Mouse (Mus musculus): ENCODE results near the gene Aicda.
"Not testable (repeated sequence)": the region's sequence is repeated elsewhere in the genome, so short reads cannot be mapped to it uniquely, and the experiment has no call there.

The Aicda gene

GRCm38 (mm10) chr6:122553606-122554005, at the start of gene Aicda:
Gene Aicda, plus strand, starts transcription at chr6:122553801.
- in situ Hi-C loops (cut with MboI; ENCODE audit: low sequenced_read_pairs) = no loop called here

DNA sequence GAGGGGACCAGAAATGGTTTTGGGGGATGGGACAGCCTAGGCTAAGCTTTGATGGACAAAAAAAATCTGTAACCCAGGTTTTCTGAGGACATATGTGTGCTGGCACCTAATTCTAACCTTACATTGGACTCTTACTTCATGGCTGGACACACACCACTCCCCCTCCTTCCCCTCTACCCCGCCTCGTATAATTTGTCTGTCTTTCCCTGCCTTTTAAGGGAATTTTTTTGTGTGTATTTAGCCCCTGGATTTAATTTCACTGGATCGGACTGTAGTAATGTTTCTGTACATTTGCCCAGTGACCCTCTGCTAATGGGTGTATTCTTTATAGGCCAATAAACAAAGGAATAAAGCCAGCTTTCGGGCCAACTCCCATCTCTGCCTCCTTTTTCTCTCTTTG, 48.6 kb upstream of the Aicda start:
- in situ Hi-C loops (cut with MboI; ENCODE audit: low sequenced_read_pairs) = no loop called here

DNA sequence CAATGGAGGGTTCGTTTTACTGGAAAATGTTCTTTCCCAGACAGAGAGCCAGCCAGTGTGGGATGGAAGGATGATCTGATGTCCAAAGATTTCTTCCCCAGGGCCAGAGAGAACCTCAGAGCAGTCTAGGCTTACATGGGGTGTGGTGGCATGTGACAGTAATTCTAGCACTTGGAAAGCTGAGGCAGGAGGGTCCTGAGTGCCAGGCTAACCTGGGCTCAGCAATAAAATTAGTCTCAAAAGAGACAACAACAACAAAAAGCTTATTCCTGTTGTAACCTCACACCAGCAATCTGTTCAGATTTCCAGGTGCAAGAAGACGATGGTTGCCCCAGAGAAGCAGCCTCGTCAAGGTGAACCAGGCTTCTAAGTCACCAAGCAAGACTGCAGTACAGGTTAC, 48.1 kb upstream of the Aicda start, which contains the start of gene Mfap5:
Mfap5 (plus strand) TSS at position 301 of the 400 bp plus-strand sequence.
- in situ Hi-C loops (cut with MboI; ENCODE audit: low sequenced_read_pairs) = no loop called here

DNA sequence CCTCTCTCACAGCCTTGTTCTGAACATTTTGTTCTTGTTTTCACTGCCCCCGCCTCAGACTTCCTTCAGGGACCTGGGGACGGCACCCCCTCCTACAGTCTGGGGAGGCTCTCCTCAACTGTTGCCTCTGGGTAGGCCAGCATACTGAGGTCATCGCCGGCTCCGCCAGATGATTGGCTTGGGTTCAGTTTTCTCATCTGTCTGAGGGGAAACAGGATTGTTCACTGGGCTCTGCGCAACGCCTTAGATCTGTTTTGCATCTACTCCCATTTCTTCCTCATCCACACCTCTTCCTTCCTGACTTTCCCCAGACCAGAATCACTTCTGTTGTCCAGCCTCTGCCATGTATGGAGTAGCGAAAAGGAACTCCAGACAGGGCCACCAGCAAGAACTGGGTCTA, 45.1 kb upstream of the Aicda start:
- in situ Hi-C loops (cut with MboI; ENCODE audit: low sequenced_read_pairs) = no loop called here

GRCm38 (mm10) chr6:122512914-122513878, 40.4 kb upstream of the Aicda start:
- in situ Hi-C loops (cut with MboI; ENCODE audit: low sequenced_read_pairs) = no loop called here

DNA sequence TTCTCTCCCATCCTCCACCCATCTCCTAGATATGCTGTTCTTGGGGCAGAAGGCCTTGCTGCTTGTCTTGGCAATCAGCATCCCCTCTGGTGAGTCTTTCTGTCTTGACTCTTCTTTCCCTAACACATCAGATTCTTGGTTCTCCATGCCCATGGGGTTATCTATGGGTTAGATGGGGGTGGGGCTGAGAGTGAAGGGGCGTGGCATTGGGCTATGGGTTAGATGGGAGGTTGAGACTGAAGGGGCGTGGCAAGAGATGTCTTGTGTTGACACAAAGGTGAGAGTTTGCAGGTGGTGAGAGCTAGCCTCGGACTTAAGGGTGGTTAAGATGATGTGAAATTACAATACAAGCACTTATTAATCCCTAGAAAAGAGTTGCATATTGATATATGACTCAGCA, 39.3 kb upstream of the Aicda start:
- in situ Hi-C loops (cut with MboI; ENCODE audit: low sequenced_read_pairs) = no loop called here

- in situ Hi-C loops (cut with MboI; ENCODE audit: low sequenced_read_pairs) = not testable (repeated sequence)
Measured at GRCm38 (mm10) chr6:122515762-122516161, 37.8 kb upstream of the Aicda start.

- in situ Hi-C loops (cut with MboI; ENCODE audit: low sequenced_read_pairs) = no loop called here
Measured at GRCm38 (mm10) chr6:122517668-122518067, 35.9 kb upstream of the Aicda start.

GRCm38 (mm10) chr6:122519384-122519783, 34.2 kb upstream of the Aicda start:
- in situ Hi-C loops (cut with MboI; ENCODE audit: low sequenced_read_pairs) = no loop called here

GRCm38 (mm10) chr6:122522595-122522994, 31.0 kb upstream of the Aicda start:
- in situ Hi-C loops (cut with MboI; ENCODE audit: low sequenced_read_pairs) = no loop called here

- in situ Hi-C loops (cut with MboI; ENCODE audit: low sequenced_read_pairs) = no loop called here
Measured at GRCm38 (mm10) chr6:122523289-122523688, 30.3 kb upstream of the Aicda start.

- in situ Hi-C loops (cut with MboI; ENCODE audit: low sequenced_read_pairs) = no loop called here
Measured at GRCm38 (mm10) chr6:122527596-122527995, 26.0 kb upstream of the Aicda start.

GRCm38 (mm10) chr6:122528136-122528535, 25.5 kb upstream of the Aicda start:
- in situ Hi-C loops (cut with MboI; ENCODE audit: low sequenced_read_pairs) = no loop called here

DNA sequence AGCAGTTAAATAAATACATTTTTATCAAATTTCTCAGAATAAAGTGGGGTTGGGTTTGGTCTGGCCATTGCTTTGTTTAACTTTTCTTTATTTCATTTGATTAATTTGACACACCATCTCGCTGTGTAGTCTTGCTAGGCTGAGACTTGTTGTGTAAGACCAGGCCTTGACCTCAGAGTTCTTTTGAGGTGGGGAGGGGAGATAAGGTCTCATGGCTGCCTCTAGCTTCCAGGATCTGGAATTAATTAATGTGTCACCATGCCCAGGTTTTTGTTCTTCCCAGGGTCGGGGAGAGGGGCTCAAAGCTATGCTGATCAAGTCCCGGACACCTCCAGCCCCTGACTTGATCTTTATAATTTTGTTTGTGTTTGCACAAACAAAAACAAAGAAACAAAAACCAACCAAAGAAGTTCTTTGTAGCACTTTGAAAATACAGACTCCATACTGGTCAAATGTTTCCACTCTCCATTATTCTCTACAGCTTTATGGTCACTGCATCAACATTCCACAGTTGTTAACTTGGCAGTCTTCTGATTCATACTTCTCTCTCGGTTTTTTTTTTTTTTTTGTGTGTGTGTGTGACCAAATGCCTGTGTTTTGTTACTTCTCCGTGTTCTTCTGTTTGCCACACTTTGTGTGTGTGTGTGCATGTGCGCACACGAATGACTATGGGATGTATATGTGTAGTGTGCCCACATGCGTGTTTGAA, 22.0 kb upstream of the Aicda start:
- in situ Hi-C loops (cut with MboI; ENCODE audit: low sequenced_read_pairs) = no loop called here

DNA sequence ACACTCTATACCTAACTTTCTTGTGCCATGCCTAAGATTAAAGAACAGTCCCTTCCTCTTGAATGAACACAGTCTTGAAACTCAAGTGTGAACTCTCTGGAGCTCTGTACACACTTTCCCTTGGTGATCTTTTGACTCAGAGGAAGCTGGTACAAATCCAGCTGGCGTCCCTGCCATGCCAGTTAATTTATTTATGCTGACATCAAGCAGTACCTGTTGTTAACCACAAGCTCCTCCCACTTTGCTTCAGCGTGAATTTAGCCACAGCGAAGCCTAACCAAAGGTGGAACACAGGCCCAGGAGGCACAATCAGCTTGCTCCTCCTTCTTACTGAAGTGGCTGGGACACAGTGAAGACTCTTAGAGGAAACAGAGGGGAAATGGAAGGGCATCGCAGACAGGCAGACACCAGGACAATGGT, 20.7 kb upstream of the Aicda start:
- in situ Hi-C loops (cut with MboI; ENCODE audit: low sequenced_read_pairs) = no loop called here

GRCm38 (mm10) chr6:122534032-122534431, 19.6 kb upstream of the Aicda start:
- in situ Hi-C loops (cut with MboI; ENCODE audit: low sequenced_read_pairs) = no loop called here

GRCm38 (mm10) chr6:122539564-122539963, 14.0 kb upstream of the Aicda start:
- in situ Hi-C loops (cut with MboI; ENCODE audit: low sequenced_read_pairs) = no loop called here

GRCm38 (mm10) chr6:122542459-122542858, 11.1 kb upstream of the Aicda start:
- in situ Hi-C loops (cut with MboI; ENCODE audit: low sequenced_read_pairs) = not testable (repeated sequence)

DNA sequence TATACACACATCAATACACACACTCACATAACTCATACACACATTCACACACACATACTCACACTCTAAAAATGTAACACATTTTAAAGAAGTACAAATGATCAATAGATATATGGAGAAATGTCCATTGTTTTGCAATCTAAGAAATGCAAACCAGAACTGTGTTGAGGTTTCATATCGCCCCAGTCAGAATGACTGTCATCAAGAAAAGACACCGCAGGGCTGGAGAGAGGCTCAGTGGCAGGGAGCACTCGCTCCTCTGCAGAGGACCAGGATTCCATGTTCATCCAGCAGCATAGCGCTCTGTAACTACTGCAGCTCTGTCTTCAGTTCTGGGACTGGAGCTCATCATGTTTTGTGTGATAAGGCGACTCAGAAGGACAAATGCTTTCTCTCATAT, 10.0 kb upstream of the Aicda start:
- in situ Hi-C loops (cut with MboI; ENCODE audit: low sequenced_read_pairs) = no loop called here

GRCm38 (mm10) chr6:122544672-122545071, 8.9 kb upstream of the Aicda start:
- in situ Hi-C loops (cut with MboI; ENCODE audit: low sequenced_read_pairs) = no loop called here

DNA sequence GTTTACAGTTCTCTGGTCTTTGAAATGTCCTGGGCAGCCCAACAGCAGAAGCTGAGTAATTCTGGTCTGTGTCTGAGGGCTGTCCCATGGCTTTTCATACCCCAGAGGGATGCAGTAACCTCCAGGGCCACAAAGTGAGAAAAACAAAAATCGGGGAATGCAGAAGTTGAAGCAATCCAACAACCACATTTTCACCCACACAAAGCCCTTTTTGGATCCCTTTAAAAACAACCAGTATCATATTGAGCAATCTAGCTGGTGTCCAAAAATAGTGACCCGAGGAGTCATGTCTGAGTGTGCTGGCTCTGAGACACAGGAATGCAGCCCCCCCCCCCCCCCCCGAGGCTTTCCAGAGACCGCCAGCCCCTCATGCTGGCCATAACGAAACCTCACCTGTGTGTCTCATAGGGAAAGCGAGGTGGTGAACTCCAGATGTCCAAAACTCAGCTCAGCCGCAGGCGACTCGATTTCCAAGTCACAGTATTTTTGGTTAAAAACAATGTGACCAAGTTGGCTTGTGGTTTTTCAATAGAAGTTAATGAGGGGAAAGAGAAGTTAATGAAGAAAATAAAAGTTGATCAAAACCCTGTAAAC, 8.2 kb upstream of the Aicda start:
- in situ Hi-C loops (cut with MboI; ENCODE audit: low sequenced_read_pairs) = no loop called here

Data from CH12F3 (cell line).